Mouse (Mus musculus) c-Kit-positive CD71-negative TER-119-negative erythroid progenitor cells, embryonic 14.5 days (primary cell): ENCODE measurements around the gene Zfp839.
A peak's percentile ranks its signal among the peaks of the same experiment; 100 is the strongest.

Source experiments
- DNase-seq: peaks from one replicate; pipeline ENCODE4 v3.0.0-alpha.2; 2013; ENCODE audit warnings: low read depth

The Zfp839 gene

DNA sequence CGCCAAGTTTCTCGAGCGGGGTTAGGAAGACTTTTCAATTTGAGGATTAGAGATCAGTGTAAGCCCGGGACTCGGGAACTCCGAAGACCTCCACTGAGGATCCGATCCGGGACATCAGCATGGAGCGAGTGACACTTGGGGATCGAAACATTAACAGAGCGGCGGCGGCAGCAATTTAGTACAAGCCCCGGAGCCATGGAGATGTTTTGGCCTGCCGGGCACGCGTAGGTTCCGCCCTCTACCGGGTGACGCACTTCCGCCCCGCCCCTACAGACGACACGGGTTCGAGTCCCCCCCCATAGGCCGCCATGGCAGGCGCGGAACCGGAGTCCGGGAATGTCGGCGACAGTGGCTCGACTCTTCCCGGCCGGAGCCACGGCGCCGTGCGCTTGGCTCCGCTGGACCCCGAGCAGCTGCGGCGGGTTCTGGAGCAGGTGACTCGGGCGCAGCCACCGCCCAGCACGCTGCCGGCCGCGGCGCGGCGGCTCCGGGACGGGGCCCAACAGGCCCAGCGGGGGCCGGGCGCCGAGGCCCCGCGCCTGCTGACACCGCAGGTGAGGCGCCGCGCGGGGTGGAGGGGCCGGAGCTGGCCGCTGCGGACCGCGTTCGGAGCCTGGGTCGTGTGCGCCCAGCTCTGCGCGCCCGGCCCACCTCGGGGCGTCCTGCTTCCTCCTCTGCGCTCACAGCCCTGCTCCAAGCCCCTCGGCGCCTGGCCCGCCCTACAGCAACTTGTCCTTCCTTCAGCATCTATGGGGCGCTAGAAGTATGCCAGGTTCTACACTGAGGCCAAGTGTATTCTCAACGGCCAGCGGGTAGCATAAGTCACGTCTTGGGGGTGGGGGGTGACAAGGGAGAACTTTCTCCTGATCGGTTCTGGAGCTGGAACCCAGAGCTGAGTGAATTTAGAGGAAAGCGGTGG lies at the start of gene Zfp839:
Gene Zfp839, plus strand, starts transcription at position 244 of the 919 bp plus-strand sequence.
- no peak for DNase-seq

GRCm38 (mm10) chr12:110801876-110802464 lies 48.1 kb upstream of the Zfp839 start:
- DNase-seq, result no peak

- no peak for DNase-seq
Observed at GRCm38 (mm10) chr12:110802674-110803297, 47.3 kb upstream of the Zfp839 start.

DNA sequence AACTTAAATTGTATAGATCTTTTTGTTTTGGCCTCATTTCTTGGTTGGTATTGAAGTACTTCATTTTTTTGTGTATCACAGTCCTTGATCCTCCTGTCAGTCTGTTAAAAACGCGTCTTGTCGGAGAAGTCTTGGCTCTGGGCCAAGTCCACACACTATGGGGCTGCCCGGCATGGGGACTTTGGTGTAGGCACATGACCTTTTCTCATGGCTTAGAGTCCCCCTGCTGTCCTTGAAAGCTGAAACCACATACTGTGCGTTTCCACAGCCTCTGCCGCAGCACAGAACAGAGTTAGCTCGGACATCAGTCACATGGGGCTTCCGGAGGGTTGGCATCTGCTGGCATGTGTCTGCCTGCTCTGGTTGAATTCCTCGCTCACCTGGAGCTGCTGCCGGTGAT lies 45.8 kb upstream of the Zfp839 start:
- no peak for DNase-seq

DNA sequence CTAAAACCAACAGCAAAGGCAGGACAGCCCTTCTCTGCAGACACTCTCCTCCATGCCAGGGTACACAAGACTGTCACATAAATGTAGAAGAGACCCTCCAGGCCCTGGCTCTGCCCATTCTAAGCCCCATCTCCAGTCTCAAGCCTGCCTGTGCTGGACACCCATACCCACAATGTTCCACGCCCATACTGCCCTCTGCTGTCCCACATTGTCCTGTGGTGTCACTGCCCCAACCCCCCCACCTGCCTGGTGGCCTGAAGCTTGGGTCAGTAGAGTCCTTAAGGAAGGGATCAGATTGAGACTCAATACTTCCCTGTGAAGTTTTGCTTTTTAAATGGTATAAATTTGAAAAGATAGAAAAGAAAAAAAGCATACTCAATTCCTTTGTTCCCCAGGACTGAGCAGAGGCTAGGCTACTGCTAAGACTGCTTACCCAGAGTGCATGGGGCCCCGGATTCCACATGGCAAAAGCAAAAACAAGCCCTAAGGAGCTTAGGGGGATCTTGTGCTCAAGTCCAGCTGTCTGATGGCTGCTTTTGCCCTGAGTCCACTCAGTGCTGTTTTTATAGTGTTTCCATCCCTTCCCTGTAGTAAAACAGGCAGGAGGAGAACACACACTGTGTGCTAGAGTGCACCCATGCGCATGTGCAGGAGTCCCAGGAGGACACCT lies 43.6 kb upstream of the Zfp839 start:
- DNase-seq, result peak; percentile 12

DNA sequence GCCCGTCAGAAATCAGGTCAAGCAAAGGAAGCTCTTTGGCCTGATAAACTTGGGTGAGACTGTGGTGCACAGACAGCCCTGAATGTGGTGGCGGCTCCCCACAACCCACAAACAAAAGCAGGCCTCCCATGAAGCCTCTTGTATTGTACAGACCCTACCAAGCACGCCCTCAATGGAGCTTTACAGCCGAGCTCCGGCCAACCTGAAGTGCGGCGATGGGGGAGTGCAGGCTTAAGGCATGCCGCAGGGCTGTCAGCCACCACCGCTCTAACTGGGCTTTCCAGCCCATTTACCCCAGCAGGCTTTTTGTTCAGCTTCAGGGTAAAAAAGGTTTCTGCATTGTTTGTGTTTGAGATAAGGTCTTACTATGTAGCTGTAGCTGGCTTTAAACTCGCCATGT lies 41.6 kb upstream of the Zfp839 start:
- no peak for DNase-seq

DNA sequence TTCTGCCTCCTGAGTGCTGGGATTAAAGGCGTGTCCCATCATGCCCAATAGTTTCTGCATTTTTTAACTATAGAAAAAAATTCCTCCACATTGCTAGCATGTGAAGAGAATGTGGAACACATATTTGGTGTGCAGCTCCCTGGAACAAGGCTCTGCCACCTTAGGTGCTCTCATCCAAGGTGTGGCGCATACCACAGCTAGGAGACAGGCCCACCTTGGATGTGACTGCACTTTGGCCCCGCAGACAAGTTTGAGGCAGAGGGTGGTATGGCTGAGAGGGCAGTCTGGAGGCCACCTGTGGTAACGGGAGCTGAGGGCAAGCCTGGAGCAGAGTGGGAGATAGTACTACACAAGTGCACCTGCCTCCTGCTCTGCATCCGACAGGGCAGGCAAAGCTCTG lies 41.2 kb upstream of the Zfp839 start:
- DNase-seq, result no peak

DNA sequence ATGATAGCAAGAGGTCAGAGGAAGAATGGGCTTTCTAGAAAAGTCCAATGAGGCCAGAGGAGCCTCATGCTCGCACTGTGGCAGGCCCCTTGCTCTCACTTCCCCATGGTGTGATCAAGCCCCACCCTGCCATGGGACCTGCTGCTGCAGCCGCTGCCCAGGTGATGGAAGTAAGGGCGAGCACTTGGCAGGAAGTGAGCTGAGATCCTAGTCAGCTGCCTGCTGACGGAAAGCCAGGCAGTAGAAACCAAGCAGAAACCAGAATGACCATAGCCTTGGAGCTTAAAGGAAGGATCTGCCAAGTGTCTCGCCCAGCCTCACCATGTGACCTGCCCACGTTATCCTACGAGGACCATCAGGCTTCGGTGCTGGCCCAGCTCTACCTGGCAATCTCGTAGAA lies 36.9 kb upstream of the Zfp839 start:
- DNase-seq, result no peak

DNA sequence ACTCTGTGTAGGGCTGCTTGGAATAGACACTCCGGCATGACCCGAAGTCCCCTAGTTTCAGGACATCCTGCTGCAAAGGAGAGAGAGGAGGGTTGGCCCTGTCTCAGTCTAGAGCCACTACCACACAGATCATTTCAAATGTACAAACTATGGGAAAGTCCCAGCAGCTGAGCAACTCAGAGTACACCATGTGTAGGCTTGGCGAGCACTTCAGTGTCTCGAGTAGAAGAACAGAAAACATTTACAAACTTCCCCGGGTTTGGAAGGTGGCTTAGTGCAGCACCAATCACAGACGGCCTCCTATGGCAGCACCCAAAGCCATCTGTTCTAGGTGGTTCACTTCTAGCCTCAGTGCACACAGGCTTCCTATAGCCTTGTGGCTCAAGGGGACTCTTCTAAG lies 36.4 kb upstream of the Zfp839 start:
- DNase-seq, result no peak

DNA sequence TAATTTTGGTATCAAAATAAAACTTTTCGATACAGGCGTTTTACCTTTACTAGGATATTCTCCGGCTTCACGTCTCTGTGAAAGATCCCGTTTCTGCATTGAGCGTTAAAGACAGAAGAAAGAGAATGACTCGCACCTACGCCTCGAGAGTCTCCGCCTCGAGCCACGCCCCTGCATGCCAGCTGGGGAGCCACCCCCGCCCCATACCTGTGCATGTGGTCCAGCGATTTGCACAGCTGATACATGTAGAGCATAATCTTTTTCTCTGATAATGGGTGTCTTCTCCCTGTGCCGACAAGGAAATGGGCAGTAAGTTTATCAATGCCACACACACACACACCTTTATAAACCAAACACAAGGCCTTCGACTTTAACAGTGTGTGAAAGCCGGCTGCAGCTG lies 35.1 kb upstream of the Zfp839 start:
- DNase-seq, result no peak

DNA sequence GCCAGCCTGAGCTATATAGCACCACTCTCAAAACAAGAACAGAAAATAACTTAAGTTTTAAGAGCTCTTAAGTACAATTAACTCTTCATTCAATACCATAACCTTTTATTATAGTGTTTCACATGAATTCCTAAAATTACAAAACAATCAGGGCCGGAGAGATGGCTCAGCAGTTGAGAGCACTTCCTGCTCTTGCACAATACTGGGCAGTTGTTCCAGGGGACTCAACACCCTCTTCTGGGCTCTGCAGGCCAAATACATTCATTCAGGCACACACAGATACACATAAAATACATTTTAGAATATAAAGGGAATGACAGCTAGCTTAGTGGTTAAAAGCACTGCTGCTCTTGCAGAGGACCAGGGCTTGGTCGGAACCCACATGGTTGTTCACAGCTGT lies 33.2 kb upstream of the Zfp839 start:
- DNase-seq, result no peak

GRCm38 (mm10) chr12:110819367-110819766 lies 30.7 kb upstream of the Zfp839 start:
- no peak for DNase-seq

GRCm38 (mm10) chr12:110821787-110822186 lies 28.3 kb upstream of the Zfp839 start:
- DNase-seq, result no peak

DNA sequence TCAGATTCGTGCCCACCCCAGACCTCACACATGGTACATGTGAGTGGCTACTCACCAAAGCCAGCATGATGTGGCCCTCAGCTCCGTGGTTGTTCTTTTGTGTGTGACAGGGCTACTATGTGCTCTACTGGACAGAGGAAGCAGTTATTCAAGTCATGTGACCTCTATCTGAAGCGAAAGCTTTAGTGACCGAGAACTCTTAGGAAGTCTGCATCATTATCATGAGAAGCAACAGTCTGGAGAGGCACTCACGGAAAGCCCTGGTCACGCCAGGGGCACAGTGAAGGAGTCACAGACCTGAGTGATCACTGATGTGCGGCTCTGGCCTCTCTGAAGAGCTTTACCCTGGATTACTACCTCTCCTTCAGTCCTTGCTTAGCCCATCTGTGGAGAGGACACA lies 27.7 kb upstream of the Zfp839 start:
- no peak for DNase-seq

- no peak for DNase-seq
Observed at GRCm38 (mm10) chr12:110828908-110829307, 21.1 kb upstream of the Zfp839 start.

DNA sequence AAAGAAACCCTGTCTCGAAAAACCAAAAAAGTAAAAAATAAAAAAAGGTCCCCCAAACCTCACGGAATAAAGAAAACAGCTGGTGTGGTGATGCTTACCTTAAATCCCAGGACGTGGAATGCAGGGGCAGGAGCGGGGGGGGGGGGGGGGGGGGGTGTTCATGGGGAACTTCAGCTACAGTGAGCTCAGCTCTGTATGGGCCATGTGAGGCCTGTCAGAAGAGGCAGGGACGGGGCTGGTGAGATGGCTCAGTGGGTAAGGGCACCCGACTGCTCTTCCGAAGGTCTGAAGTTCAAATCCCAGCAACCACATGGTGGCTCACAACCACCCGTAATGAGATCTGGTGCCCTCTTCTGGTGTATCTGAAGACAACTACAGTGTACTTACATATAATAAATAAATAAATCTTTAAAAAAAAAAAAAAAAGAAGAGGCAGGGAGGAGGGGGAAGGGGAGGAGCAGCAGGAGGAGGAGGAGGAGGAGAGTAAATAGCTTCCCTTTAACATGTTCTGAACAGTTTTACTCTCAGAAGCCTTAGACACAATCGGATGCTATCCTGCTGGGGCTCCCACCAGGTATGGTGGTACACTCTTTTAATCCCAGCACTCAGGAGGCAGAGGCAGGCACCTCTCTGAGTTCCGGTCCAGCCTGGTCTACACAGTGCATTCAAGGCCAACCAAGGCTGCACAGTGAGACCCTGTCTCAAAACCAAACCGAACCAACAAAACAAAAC lies 19.6 kb upstream of the Zfp839 start:
- DNase-seq, result no peak

GRCm38 (mm10) chr12:110835182-110835581 lies 14.9 kb upstream of the Zfp839 start:
- no peak for DNase-seq

GRCm38 (mm10) chr12:110836729-110837128 lies 13.3 kb upstream of the Zfp839 start:
- DNase-seq, result no peak

DNA sequence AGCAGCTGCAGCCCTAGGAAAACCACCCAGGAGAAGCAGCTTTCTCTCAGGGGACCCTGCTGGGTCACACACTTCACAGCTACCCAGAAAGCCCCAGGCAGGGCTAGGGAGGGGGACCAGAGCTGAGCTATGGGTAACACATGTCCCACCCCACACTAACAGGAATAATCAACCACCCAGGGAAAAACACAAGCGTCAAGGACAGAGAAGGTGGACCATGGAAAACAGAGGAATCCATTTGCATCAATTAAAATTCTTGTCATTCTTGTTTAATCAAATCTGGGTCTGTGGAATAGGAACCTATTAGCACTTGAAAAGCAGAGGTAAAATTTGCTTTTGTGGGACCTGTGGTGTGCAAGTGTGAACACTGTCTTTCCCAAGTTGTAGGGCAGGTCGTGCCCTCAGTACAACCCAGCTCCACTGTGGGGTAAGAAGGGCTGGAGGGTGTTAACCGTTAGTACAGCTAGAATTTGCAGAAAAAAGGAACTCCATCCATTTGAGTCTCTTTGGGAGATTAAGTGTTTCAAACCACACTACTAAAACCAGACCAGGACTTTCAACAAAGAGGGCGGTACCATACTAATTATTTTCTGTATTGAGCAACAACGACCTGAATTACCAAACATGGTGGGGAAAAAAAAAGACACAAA lies 12.7 kb upstream of the Zfp839 start:
- no peak for DNase-seq

DNA sequence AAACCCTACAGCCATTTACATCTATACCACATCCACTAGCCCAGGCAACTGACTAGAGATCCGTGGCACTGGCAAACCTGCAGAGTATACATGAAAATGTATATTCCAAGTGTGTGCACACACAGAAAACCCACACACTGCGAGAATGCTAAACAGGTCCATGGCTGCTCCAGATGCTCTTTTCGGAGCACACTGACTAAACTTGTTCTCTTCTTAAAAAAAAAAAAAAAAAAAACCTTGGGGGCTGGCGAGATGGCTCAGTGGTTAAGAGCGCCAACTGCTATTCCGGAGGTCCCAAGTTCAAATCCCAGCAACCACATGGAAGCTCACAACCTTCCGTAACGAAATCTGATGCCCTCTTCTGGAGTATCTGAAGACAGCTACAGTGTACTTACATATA lies 12.2 kb upstream of the Zfp839 start:
- DNase-seq, result no peak
